Mouse (Mus musculus) gastrocnemius, postnatal 36 days (tissue): ENCODE measurements at regions not wholly inside any gene's neighbourhood (a gene's known extent, or its start where the extent isn't known, plus 50 kb on each side); places are given as distances from the start of the nearest gene placed in this dataset.

ENCODE experiments used
- DNase-seq, 2 experiments: peaks; one replicate each; pipeline ENCODE4 v3.0.0; 2022
- intact Hi-C: fragments of 180-260 bp; cut with DNase I; formaldehyde crosslinking; loops from one replicate; pipeline ENCODE4 v1.15.1; 2025

DNA sequence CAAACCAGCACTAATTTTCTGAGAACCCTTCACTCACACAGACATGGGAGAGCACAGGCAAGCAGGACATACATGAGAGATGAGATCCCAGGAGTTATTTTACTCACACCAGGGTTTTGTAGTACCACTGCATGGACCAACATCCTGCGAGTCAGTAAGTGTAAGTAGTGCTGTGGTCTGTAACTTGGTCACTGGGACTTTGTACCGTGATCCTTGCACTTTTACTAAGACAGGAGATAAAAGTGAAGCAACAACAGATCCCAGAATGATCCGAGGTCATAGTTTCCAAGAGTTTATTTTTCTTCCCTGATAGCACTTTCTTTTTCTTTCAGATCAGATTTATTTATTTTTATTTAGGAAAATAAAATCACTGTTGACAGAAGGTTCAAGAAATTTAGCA lies 54.1 kb upstream of the Mtap start:
- intact Hi-C loops = no loop called here
- no peak for DNase-seq

DNA sequence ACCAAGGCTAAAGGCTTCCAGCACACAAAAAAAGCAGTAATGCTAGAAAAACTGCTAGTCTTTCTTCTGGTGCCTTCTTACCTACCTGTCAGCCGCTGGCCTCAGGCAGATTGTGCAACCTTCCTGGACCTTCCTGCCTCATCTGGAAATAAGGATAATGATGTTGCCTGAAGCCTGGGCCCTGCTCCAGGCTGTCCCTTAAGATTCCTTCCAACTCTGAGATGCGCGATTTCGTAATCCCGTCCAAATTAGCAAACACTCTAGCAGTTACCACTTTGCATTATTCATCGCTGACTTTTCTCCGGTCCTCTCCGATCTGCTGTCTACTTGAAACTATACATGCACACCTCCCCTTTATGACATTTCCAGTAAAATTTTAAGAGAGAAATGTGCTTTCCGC lies 58.4 kb upstream of the Mtap start:
- no peak for DNase-seq
- intact Hi-C loops = no loop called here

DNA sequence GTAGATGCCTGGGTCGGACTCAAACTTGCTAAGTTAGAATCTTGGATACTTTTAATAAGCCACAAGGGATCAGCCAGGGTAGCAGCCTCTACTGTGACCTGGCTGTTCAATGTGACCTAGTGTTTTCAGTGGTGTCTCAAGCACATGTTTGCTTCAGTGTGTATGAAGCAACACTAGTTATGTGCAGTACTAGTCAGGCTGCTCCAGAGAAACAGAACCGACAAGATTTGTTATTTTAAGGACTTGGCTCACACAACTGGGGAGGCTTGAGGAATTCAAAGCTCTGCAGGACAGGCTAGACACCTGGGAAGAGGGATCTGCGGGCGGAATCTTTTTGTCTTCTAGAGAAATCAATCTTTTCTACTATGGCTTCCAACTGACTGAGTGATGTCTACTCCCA lies 62.2 kb upstream of the Mtap start:
- DNase-seq = no peak
- intact Hi-C loops = no loop called here

DNA sequence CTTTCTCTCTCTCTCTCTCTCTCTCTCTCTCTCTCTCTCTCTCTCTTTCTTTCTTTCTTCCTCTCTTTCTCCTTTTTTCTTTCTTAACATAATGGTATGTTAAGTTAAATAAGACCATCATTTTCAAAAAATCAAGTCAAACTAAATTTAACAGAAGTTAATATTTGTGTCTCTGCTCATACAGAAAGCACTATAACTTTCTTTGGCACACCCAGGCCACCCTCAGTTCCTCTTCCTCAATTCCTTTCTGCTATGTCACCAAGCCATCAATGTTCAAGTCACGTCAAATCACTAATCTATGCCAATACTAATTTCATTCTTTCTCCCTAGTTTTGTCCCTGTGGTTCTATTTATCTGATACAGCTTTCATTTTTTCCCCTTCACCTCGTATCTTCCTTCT lies 66.5 kb upstream of the Mtap start:
- DNase-seq = no peak
- intact Hi-C loops = no loop called here

DNA sequence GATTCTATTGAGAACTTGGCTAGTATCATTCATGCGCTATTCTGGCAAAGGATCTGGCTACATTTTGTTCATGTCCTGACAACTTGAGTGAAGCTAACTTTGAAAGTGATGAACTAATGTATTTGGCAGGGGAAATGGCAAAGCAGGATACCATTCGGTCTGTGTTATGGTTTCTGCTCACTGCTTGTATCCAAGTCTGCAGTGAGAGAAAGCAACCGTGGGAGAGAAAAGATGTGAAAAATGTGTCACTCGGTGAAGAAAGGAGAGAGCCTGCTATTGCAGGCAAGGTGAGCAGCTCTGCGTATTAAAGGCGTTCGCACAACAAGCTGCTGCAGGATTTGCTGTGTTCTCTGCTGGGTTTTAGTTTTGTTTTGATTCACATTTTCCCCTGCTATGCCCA lies 72.5 kb upstream of the Mtap start:
- no peak for DNase-seq
- intact Hi-C loops = no loop called here

DNA sequence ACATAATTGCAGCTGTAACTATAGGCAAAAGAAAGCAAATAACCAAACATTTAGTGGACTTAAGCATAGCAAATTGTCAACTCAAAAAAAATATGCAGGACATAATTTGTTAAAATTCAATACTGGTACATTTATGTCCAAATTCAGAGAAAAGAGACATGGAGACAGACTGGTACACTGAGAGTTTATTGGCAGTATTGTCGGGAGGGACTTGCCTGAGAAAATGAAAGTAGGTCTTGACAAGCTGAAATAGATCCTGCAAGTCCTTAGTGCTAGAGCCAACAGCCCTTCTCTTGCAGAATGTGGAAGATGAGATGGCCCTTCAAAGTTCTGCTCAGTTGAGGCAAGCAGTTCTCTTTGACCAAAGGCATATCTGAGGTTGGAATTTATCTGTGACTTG lies 74.5 kb upstream of the Mtap start:
- intact Hi-C loops = no loop called here

DNA sequence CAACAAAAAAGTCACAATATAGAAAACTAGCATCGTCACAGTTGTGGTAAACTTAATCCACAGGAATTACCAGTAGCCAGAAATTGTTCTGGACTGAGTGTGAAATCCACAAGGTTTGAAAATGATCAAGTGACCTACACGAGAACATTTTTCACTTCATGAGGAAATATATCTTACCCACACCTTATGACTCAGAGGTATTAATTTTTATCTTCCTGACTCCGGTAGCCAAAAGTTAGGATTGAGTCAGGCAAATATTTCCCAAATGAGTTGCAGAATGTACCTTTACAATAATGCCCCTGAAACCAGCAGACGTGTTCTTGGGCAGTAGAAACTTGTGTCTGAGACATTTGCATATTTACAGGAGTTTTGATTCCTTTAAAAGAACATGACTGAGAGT lies 75.3 kb upstream of the Mtap start:
- intact Hi-C loops = no loop called here
- no peak for DNase-seq

More for the DNA sequence above, 74.5 kb upstream of the Mtap start:
- no peak for DNase-seq

DNA sequence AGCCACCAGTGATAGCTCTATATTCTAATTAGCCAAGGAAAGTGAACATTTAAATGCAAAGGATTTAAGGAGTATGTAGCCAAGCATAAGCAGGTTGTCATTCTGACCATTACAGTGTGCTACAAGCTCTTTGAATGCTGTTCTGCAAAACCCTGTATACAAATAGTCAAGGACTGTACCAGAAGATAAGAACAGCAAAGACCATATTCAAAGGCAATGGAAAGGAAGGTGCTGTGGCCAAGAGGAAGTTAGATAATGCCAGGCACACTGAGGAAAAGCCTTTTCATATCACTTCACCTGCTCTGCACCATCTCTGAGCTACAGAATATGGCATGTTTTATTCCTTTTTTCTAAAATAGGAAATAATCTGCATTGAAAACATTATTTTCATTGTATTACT lies 79.3 kb upstream of the Mtap start:
- DNase-seq = no peak
- intact Hi-C loops = no loop called here

DNA sequence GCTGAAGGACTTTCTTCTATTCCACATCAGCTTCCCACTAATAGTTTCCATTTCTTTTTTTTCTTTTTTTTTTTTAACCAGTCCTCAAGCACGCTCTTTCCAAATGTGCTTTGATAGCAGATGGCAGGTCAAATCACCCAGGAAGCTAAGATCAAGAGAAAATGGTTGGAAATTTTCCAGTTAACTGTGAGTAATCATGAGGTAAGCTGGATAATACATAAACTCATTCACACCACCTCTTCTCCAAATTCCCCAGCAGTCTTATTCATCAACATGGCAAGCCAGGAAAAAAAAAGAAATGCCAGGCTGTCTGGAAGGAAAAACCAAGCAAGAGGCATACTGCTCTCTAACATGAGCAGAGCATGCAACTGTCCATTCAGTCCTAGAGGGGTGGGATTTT lies 79.8 kb upstream of the Mtap start:
- intact Hi-C loops = no loop called here
- no peak for DNase-seq

DNA sequence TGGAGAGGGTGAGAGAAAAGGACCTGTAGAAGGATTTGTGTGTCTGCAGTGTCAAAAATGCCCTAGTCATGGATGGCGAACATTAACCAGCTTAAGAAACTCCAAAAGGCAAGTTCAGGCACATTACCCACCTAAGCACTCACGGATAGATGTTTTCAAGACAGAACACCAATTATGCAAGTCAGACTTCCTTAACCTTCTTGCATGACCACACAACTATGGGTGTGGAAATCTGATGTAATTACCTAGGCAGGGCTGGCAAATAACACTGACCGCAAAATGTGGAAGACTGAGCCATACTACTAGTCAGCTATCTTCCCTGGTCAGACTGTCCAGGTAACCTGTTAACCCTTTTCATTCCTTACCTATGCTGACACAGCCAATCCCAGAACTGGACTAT lies 81.0 kb upstream of the Mtap start:
- DNase-seq = no peak
- intact Hi-C loops = no loop called here

DNA sequence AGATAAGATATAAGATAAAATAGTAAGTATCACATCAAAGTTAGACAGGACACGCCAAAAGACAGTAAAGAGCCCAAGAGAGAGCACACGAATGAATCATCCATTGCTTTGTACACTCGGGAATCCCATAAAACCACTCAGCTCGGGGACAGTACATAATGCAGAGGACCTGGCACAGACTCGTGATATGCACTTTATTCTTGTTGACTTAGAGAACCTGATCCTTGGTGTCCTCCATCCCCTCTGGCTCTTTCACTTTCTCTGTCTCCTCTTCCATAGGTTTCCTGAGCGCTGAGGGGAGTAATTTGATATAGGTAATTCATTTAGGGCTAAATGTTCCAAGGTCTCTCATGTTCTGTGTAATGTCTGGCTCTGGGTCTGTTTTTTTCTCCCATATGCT lies 83.3 kb upstream of the Mtap start:
- intact Hi-C loops = no loop called here
- no peak for DNase-seq

DNA sequence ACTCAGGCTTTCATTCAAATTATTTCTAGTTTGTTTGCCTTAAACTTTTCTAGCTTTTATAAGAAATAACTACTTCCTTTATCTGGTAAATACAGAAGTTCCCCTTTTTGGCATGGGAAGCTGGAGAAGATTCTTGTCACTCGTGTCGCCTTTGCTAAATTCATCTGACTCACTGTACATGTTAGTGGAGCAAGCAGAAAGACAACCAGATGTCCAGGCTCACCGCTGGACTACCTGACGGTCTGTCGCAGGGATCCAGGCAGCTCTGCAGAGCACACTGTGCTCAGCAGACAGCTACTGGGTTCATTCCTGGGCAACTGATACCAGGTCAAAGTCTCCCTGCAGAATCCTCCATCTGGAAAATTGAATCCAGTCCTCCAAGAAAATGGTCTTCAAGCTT lies 85.0 kb upstream of the Mtap start:
- intact Hi-C loops = no loop called here
- DNase-seq = no peak

DNA sequence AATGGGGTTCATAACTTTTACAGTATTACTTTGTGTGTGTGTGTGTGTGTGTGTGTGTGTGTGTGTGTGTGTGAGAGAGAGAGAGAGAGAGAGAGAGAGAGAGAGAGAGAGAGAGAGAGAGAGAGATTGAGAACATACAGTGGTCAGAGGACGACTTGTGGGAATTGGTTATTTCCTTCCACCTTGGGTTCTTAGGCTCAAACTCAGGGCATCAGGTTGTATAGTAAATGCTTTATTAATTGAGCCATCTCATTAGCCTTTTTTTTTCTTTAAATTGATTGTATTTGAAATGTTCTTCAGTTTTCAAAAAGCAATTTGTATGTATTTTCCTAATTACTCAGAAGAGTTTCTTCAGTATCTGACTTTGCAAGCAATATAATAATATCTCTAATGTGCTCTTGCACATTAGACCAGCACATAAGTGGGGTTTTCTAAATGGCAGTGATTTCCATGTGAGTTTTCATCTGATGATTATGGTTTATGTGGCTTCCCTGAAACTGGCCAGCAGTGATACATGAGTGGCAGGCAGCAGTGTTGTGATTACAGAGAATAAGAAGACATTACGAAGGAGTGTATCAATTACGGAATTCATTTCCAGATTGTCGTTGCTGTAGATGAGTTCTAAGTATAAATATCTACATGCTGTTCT lies 86.2 kb upstream of the Mtap start:
- no peak for DNase-seq
- intact Hi-C loops = no loop called here

DNA sequence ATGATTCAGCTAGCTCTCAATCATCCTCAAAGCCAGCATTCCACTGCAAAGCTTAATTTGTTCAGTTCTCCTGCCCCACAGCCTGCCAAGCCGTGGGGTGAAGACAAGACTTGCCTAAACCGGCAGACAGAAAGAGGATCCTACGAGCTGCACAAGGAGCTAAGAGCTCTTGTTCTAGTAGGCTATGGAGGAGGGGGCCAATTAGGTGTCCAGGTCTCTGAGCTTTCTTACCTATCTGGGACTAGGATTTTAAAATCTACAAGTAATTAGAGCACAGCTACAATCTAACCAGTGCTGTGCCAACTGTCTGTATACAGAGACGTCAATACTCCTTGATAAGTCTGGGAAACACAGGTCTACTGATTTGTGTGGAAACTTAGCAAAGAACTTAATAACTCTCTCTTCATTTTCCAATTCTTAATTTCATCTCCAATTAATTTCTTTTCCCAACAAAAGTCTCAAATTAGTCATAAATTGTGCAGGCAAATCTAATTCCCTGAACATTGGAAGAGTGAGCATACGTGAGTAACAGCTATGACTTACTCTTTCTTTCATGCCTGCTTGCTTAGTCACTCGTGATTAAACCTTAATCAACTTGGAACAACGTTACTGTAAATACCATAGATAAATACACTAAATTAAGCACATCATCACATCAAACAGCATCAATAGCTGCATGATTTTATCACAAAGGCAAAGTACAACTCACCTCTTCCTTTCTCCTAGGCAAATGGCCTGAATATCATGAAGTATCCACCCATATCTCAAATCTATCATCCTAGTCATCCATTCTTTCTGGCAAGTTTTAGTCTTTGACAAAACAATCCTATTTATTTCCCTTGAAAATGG lies 87.1 kb upstream of the Mtap start:
- intact Hi-C loops = no loop called here
- DNase-seq = no peak

DNA sequence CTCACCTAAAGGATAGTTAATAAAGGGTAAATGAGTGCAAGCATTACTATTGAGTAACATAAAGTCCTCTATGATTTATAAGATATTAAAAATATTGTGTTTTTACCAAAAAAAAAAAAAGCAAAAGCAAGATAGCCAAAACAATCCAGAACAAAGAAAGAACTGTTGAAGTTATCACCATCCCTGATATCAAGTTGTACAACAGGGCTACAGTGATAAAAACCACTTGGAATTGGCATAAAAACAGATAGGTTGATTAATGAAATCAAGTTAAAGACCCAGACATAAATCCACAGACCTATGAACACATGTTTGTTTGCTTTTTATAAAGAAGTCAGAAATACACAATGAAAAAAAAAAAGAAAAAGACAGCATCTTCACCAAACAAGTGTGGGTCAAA lies 92.4 kb upstream of the Mtap start:
- DNase-seq = no peak
- intact Hi-C loops = loop anchor here (5.0 kb wide), 1 partner anchor 67 kb away; no protein-coding TSS in a partner anchor

DNA sequence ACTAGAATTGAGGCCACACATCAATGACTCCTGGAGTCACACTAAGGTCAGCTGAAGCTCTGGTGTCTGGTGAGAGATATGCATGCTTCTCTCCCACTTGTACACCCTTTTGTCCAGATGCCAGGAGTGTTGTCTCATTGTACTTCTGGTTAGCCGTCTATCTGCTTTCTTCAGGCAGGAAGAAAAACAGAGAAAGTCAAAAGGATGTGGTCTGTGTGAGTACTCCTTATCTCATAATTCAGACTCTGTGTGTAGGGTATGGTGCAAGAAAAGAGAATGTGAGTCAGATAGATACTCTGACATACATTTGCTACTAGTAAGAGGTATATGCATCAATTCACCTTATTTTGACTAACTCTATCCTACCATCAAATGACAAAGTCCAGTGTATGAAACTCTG lies 92.9 kb upstream of the Mtap start:
- intact Hi-C loops = loop anchor here (5.0 kb wide), 1 partner anchor 67 kb away; no protein-coding TSS in a partner anchor
- no peak for DNase-seq

DNA sequence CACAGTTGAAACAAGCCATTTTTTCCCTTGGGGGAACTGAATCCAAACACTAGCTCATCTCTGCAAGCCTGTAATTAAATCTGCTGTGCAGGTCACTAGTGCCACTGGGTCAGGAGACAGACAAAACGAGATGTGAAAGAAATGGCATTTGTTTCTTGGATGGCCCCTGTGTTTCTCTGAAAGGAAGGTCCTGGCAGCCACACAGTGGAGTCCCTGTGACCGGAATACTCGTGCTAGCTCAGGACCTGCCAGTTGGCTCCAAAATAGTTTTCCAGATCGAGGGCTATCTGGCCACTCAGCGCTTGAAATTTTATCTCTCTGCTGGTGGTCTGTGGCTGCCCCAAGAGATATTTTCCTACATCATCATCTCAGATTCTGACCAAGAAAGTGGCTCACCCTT lies 96.1 kb upstream of the Mtap start:
- intact Hi-C loops = loop anchor here (5.0 kb wide), 1 partner anchor 64 kb away; no protein-coding TSS in a partner anchor
- DNase-seq = peak; percentile 15

DNA sequence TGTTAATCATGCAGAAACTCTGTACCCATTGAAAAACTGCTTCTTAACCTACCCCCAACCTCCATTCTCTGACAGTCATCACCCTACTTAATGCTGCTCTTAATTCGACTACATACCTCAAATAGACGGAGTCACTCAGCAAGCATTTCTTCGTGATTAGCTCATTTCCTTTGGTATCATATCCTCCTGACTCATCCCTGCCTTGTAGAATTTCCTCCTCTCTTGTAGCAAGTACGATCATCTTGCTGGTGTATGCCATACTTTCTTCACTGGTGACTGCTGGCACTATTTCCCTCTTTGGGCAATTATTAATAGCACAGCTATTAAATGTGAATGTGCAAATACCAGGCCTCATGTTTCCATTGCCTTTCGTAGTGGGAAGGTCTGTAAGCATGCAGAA lies 98.0 kb upstream of the Mtap start:
- intact Hi-C loops = no loop called here
- DNase-seq = no peak

DNA sequence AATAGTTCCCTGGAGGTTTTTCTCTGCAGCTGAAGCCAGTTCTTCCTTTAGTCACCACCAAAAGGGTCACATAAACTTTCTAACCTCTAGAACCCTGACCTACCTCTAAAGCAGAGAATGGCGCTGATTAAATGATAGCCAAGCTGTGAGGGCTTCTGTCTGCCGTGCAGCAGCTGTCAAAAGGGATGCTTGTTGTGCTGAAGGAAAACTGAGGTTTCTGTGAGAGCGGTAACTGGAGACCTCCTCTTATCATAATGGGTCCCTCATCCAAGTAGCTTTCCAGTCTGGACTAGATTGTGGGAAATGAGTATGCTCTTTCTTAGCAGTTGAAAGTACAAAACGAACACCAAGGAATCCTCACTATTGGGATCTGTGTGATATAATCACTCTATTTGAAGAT lies 98.8 kb upstream of the Mtap start:
- no peak for DNase-seq
- intact Hi-C loops = no loop called here

DNA sequence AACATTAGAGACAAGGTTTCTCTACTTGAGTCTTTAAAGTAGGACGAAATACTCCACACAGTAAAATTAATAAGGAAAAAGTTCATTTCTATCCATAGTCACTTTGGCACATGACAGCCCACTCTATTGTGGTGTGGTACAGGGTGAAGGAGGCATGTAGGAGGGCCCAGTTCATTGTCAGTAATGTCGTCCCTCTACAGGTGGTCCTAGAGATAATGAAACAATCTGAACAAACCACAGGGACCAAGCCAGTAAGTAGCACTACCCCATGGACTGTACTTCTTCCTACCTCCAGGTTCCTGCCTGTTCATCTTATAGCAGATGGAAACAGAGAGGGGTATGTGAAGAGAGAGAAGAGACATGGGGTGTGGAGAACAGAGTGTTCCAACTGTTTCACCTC lies 102.1 kb upstream of the Mtap start:
- DNase-seq = no peak
- intact Hi-C loops = no loop called here

DNA sequence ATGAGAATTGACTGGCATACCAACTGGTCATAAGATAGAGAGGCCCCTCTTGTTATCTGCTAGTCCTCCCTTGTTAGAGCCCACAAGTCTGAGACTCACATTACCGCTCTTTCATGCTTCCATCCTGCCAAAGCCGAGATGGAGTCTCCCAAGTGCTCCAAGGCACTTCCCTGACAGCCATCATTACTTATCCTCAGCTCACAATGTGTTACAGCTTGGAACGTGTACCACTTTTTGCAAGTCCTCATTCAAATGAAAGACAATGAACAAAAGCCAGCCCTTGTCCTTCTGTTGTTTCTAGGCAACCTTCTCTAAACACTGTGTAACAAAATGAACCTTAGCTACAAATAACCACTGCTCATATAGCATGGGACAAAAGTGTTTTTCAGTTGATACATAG lies 102.6 kb upstream of the Mtap start:
- intact Hi-C loops = no loop called here
- no peak for DNase-seq

DNA sequence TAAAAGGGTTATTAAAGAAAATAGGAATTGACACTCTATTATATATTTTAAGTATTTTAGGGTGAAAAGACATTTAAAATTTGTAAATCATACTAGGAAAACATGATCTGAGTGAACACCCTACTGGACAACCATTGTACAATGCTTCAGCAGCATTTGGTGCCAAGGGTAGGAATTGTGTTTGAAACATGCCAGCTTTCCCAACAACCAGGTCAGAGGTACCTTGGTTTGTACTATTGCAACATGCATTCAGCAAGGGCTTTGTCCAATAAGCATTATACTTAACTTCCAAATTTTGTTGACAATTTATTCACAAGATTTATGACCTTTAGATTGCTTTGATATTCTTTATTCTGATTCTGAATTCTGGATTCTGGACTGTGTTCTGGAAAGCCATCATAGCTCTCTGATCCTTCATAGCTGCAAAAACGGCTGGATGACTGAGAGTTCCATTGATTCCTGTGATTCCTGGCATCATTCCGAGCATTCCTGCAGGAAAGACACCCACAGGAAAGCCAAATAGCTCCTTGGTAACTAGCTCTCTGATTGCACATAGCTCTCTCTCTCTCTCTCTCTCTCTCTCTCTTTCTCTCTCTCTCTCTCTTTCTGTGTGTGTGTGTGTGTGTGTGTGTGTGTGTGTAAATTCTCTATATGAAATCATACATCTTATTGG lies 124.1 kb upstream of the Mtap start:
- intact Hi-C loops = no loop called here
- DNase-seq = no peak
